10 mouse cellular contexts compared by ENCODE assay signal in genomic region chr6:83510210-83510609, GRCm38 (mm10). TPM values are rescaled to one million over a fixed set of nuclear protein-coding genes. Genes with fewer than 3 reads are reported as not detected.
A peak's percentile ranks its signal among the peaks of the same experiment; 100 is the strongest.
DNase-seq lines count a peak whose midpoint lies in the region; ATAC-seq and TF ChIP-seq lines count a peak whose summit lies in the region.
"Had no signal": no experiment of that assay in that cellular context is flagged by ENCODE, and none has a peak within 500 bp of the region (broad histone marks: within the 10 kb centered on the region; RNA-seq: fewer than 3 reads in every experiment).

No protein-coding gene starts in this region.

- peak; percentile 17; the same call in 1 of the 2 replicates for TF ChIP-seq CTCF in embryonic fibroblast, embryonic 13.5 days (IDR thresholded peaks at IDR 0.05; ENCODE audit: borderline replicate concordance, insufficient read depth, low read length)

- no peak for DNase-seq in heart, adult 18-20 months
- no peak for DNase-seq in limb, embryonic 10.5 days (ENCODE audit: low spot score)
- peak; percentile 75 for DNase-seq in NIH3T3 (ENCODE audit: low read depth)
- no peak for DNase-seq in left cerebral cortex, adult 18-20 months (ENCODE audit: low spot score in 2 of 2)

- no peak overlapping the region for H3K4me2 ChIP-seq in heart, embryonic 12.5 days
- no peak overlapping the region for H3K4me2 ChIP-seq in limb, embryonic 12.5 days
- H3K4me2 ChIP-seq: limb, embryonic 15.5 days; midbrain, embryonic 11.5 days had no signal

- no peaks in the 10 kb centered on the region; the same call in 1 of the 2 replicates for H3K27me3 ChIP-seq in heart, embryonic 12.5 days (replicated peaks)
- H3K27me3 ChIP-seq in limb, embryonic 12.5 days = no peaks in the 10 kb centered on the region
- H3K27me3 ChIP-seq in limb, embryonic 10.5 days (ENCODE audit: low read depth, poor library complexity, severe bottlenecking) = no peaks in the 10 kb centered on the region
- H3K27me3 ChIP-seq: limb, embryonic 15.5 days had no signal

- WGBS in heart, embryonic 12.5 days = 67% methylated on average over 2 of the region's 2 CpGs
- 74% methylated on average over 2 of the region's 2 CpGs for WGBS in limb, embryonic 12.5 days
- 64% methylated on average over 2 of the region's 2 CpGs for WGBS in limb, embryonic 10.5 days

- H3K4me3 ChIP-seq in heart, embryonic 12.5 days = no peak overlapping the region
- no peak overlapping the region for H3K4me3 ChIP-seq in limb, embryonic 12.5 days (replicated peaks)
- no peak overlapping the region for H3K4me3 ChIP-seq in limb, embryonic 10.5 days
- no peak overlapping the region for H3K4me3 ChIP-seq in embryonic fibroblast, embryonic 13.5 days (ENCODE audit: insufficient read depth, low read length)
- H3K4me3 ChIP-seq: limb, embryonic 15.5 days had no signal

- ATAC-seq in heart, embryonic 12.5 days (ENCODE audit: insufficient number of reproducible peaks, low FRiP score) = no peak
- no peak for ATAC-seq in limb, embryonic 12.5 days (ENCODE audit: insufficient number of reproducible peaks, insufficient read depth, low FRiP score, low TSS enrichment, low read depth)
- no peak for ATAC-seq in CD4-positive, CD25-positive, alpha-beta regulatory T cell, adult 4 months

- H3K27ac ChIP-seq in heart, embryonic 12.5 days (ENCODE audit: poor library complexity, severe bottlenecking) = no peak overlapping the region
- H3K27ac ChIP-seq in limb, embryonic 12.5 days = no peak overlapping the region
- H3K27ac ChIP-seq in limb, embryonic 10.5 days = no peak overlapping the region
- no peak overlapping the region for H3K27ac ChIP-seq in embryonic fibroblast, embryonic 13.5 days (ENCODE audit: insufficient read depth, low read length)
- H3K27ac ChIP-seq: limb, embryonic 15.5 days had no signal

- H3K36me3 ChIP-seq in heart, embryonic 12.5 days = no peaks in the 10 kb centered on the region
- no peaks in the 10 kb centered on the region for H3K36me3 ChIP-seq in limb, embryonic 12.5 days
- H3K36me3 ChIP-seq in limb, embryonic 10.5 days = no peaks in the 10 kb centered on the region
- H3K36me3 ChIP-seq: limb, embryonic 15.5 days had no signal

- no peaks in the 10 kb centered on the region for H3K9me3 ChIP-seq in heart, embryonic 12.5 days (replicated peaks)
- H3K9me3 ChIP-seq in limb, embryonic 12.5 days = no peaks in the 10 kb centered on the region
- no peaks in the 10 kb centered on the region for H3K9me3 ChIP-seq in limb, embryonic 10.5 days (replicated peaks)
- H3K9me3 ChIP-seq: limb, embryonic 15.5 days had no signal

- peak overlapping the region; percentile 50; the same call in 1 of the 2 replicates for H3K9ac ChIP-seq in heart, embryonic 12.5 days
- 0 out of 2 replicates have a peak overlapping the region, but pooled peaks have one; percentile 9 for H3K9ac ChIP-seq in limb, embryonic 12.5 days (replicated peaks)
- H3K9ac ChIP-seq: limb, embryonic 15.5 days had no signal

- no peak for TF ChIP-seq POLR2A in embryonic fibroblast, embryonic 13.5 days (IDR thresholded peaks at IDR 0.05; ENCODE audit: low read depth, low read length)

- peaks cover 10% of the 10 kb centered on the region for H3K4me1 ChIP-seq in heart, embryonic 12.5 days (replicated peaks)
- H3K4me1 ChIP-seq in limb, embryonic 12.5 days (replicated peaks) = peaks cover 13% of the 10 kb centered on the region
- H3K4me1 ChIP-seq in limb, embryonic 10.5 days = peaks cover 14% of the 10 kb centered on the region
- H3K4me1 ChIP-seq in embryonic fibroblast, embryonic 13.5 days (ENCODE audit: control insufficient read depth, insufficient read depth, low read length) = no peaks in the 10 kb centered on the region; the same call in 1 of the 2 replicates

RNA-seq across cellular contexts. Expression of gene Dguok, which starts 3.4 kb away (rescaled TPM):
- polyA plus RNA-seq in heart, embryonic 12.5 days (2016; fragmentation: Nextera tagmentation; extraction: Ambion mirVana) = 46.5 and 52.5 TPM in 2 replicates
- total RNA-seq in heart, adult 18-20 months (2021) = 10 to 100 TPM; 34.7 to 35.0 TPM
- 77.8 and 82.5 TPM in 2 replicates for polyA plus RNA-seq in limb, embryonic 12.5 days (2016; fragmentation: Nextera tagmentation; extraction: Ambion mirVana)
- 58.0 and 69.5 TPM in 2 replicates for polyA plus RNA-seq in limb, embryonic 10.5 days (2016; fragmentation: Nextera tagmentation; extraction: Ambion mirVana)
- 27.6 and 39.7 TPM in 2 replicates for polyA plus RNA-seq in embryonic fibroblast, embryonic 13.5 days (2011; ENCODE audit: insufficient read length, low read depth, missing spikeins)
- 10 to 100 TPM; 91.3 to 93.4 TPM for polyA plus RNA-seq in CD4-positive, CD25-positive, alpha-beta regulatory T cell, adult 4 months (2017; shearing (Covaris generic))
- 10 to 100 TPM; 24.5 to 25.7 TPM for total RNA-seq in left cerebral cortex, adult 18-20 months (2021)

RNA-seq across cellular contexts. Expression of gene Actg2, which starts 25.9 kb away (rescaled TPM):
- 8.6 and 10.1 TPM in 2 replicates for polyA plus RNA-seq in heart, embryonic 12.5 days (2016; fragmentation: Nextera tagmentation; extraction: Ambion mirVana)
- 1 to 10 TPM in 1 of 2 experiments, under 1 TPM in 1; 0.84 to 1.9 TPM for total RNA-seq in heart, adult 18-20 months (2021)
- 1.2 and 1.4 TPM in 2 replicates for polyA plus RNA-seq in limb, embryonic 12.5 days (2016; fragmentation: Nextera tagmentation; extraction: Ambion mirVana)
- polyA plus RNA-seq in limb, embryonic 10.5 days (2016; fragmentation: Nextera tagmentation; extraction: Ambion mirVana) = 0.43 and 1.3 TPM in 2 replicates
- 517 and 617 TPM in 2 replicates for polyA plus RNA-seq in embryonic fibroblast, embryonic 13.5 days (2011; ENCODE audit: insufficient read length, low read depth, missing spikeins)
- polyA plus RNA-seq in CD4-positive, CD25-positive, alpha-beta regulatory T cell, adult 4 months (2017; shearing (Covaris generic)) = 10 to 100 TPM; 21.8 to 33.3 TPM
- total RNA-seq in left cerebral cortex, adult 18-20 months (2021) = under 1 TPM in 1 of 2 experiments, not detected in 1; 0.37 TPM

RNA-seq across cellular contexts. Expression of gene Tet3, which starts 51.3 kb away (rescaled TPM):
- polyA plus RNA-seq in heart, embryonic 12.5 days (2016; fragmentation: Nextera tagmentation; extraction: Ambion mirVana) = 31.3 and 33.6 TPM in 2 replicates
- 10 to 100 TPM; 11.5 to 12.7 TPM for total RNA-seq in heart, adult 18-20 months (2021)
- 36.0 and 38.6 TPM in 2 replicates for polyA plus RNA-seq in limb, embryonic 12.5 days (2016; fragmentation: Nextera tagmentation; extraction: Ambion mirVana)
- polyA plus RNA-seq in limb, embryonic 10.5 days (2016; fragmentation: Nextera tagmentation; extraction: Ambion mirVana) = 40.1 and 42.7 TPM in 2 replicates
- 13.8 and 18.6 TPM in 2 replicates for polyA plus RNA-seq in embryonic fibroblast, embryonic 13.5 days (2011; ENCODE audit: insufficient read length, low read depth, missing spikeins)
- polyA plus RNA-seq in CD4-positive, CD25-positive, alpha-beta regulatory T cell, adult 4 months (2017; shearing (Covaris generic)) = 10 to 100 TPM; 18.5 to 20.8 TPM
- 10 to 100 TPM; 60.8 to 75.9 TPM for total RNA-seq in left cerebral cortex, adult 18-20 months (2021)

Comparison
In these comparisons a context has a peak if more than half of its experiments do, and no peak if none do; other contexts are left out.
1. RNA of gene Actg2, which starts 25.9 kb away (polyA plus RNA-seq): 517 to 617 TPM in embryonic fibroblast, embryonic 13.5 days; 21.8 to 33.3 TPM in CD4-positive, CD25-positive, alpha-beta regulatory T cell, adult 4 months, 8.6 to 10.1 TPM in heart, embryonic 12.5 days, 0.43 to 1.3 TPM in limb, embryonic 10.5 days and 1.2 to 1.4 TPM in limb, embryonic 12.5 days; every median in the first group is over 10 times any median in the second.